Comparison of ENCODE assay signal across 8 mouse cellular contexts in genomic region chr8:84775105-84775591, GRCm38 (mm10). TPM values are rescaled to one million over a fixed set of nuclear protein-coding genes. Genes with fewer than 3 reads are reported as not detected.
DNase-seq lines count a peak whose midpoint lies in the region; ATAC-seq and TF ChIP-seq lines count a peak whose summit lies in the region.

No protein-coding gene starts in this region.

- intact Hi-C loops in left cerebral cortex, adult 2 months (cut with DNase I) = no loop called here
- intact Hi-C loops in left cerebral cortex, postnatal 10 days (cut with DNase I) = no loop called here
- intact Hi-C loops in gastrocnemius, postnatal 14 days (cut with DNase I; ENCODE audit: low total_unique reads) = no loop called here

- H3K4me2 ChIP-seq in limb, embryonic 14.5 days (replicated peaks; ENCODE audit: low read depth, low read length, severe bottlenecking) = peak overlapping the region; percentile 69

- H3K27ac ChIP-seq in left cerebral cortex, adult 2 months = peak overlapping the region; percentile 92
- peak overlapping the region; percentile 6 for H3K27ac ChIP-seq in brown adipose tissue, adult 24 weeks (replicated peaks; ENCODE audit: low read depth, low read length)
- H3K27ac ChIP-seq in limb, embryonic 14.5 days (replicated peaks; ENCODE audit: low read depth, low read length) = peak overlapping the region; percentile 91

- H3K4me3 ChIP-seq in left cerebral cortex, adult 2 months = peak overlapping the region; percentile 23; the same call in 1 of the 2 replicates
- peak overlapping the region; percentile 12; the same call in 1 of the 2 replicates for H3K4me3 ChIP-seq in brown adipose tissue, adult 24 weeks (ENCODE audit: insufficient read depth, low read depth, low read length)
- peak overlapping the region; percentile 19; the same call in 1 of the 2 replicates for H3K4me3 ChIP-seq in limb, embryonic 14.5 days (replicated peaks; ENCODE audit: low read length)

- TF ChIP-seq POLR2A in limb, embryonic 14.5 days (IDR thresholded peaks at IDR 0.05; ENCODE audit: borderline replicate concordance, extremely low read depth, insufficient read depth, insufficient read length) = no peak

- WGBS in limb, embryonic 14.5 days = 9% methylated on average over 13 of the region's 13 CpGs

- no peaks in the 10 kb centered on the region for H3K9me3 ChIP-seq in limb, embryonic 14.5 days (ENCODE audit: control insufficient read depth, low read length)

- peaks cover 23% of the 10 kb centered on the region for H3K36me3 ChIP-seq in limb, embryonic 14.5 days (ENCODE audit: control insufficient read depth, insufficient read depth, low read length)

- peaks cover 30% of the 10 kb centered on the region for H3K4me1 ChIP-seq in brown adipose tissue, adult 24 weeks (ENCODE audit: control insufficient read depth, insufficient read depth, insufficient read length, low read length)
- peaks cover 76% of the 10 kb centered on the region for H3K4me1 ChIP-seq in limb, embryonic 14.5 days (ENCODE audit: control insufficient read depth, insufficient read depth, low read length)

- peak overlapping the region; percentile 48 for H3K9ac ChIP-seq in limb, embryonic 14.5 days (ENCODE audit: low read depth, low read length, severe bottlenecking)

- DNase-seq in left cerebral cortex, adult 2 months (ENCODE audit: extremely low spot score in 1 of 2, low spot score in 2 of 2) = peak in 1 of 2 experiments; percentile 70
- DNase-seq in left cerebral cortex, postnatal 10 days (ENCODE audit: extremely low spot score in 1 of 2, low spot score in 2 of 2) = no peak
- DNase-seq in gastrocnemius, postnatal 14 days = peak; percentile 56
- DNase-seq in limb, embryonic 14.5 days (ENCODE audit: low spot score) = no peak
- peak; percentile 70 for DNase-seq in skeletal muscle tissue, adult 2 months (ENCODE audit: low read depth, low spot score)
- no peak for DNase-seq in yolk sac, embryonic 10.5 days (ENCODE audit: low spot score)

- no peak for TF ChIP-seq CTCF in left cerebral cortex, adult 2 months (IDR thresholded peaks at IDR 0.05)

- H3K27me3 ChIP-seq in limb, embryonic 14.5 days (ENCODE audit: control insufficient read depth, insufficient read depth, low read length) = peaks cover 6% of the 10 kb centered on the region; the same call in 1 of the 2 replicates

- no peak for ATAC-seq in limb, embryonic 14.5 days (ENCODE audit: low FRiP score, low read depth)
- no peak for ATAC-seq in inflammation-experienced regulatory T-cells, adult 6 months

RNA-seq across cellular contexts. Expression of gene Nfix, which starts 25.0 kb away (rescaled TPM):
- 100 to 1,000 TPM; 347 to 350 TPM for total RNA-seq in left cerebral cortex, adult 2 months (2021)
- 100 to 1,000 TPM; 397 to 441 TPM for total RNA-seq in left cerebral cortex, postnatal 10 days (2021)
- 74.6 and 78.4 TPM in 2 replicates for polyA plus RNA-seq in brown adipose tissue, adult 24 weeks (2012; ENCODE audit: insufficient read depth, insufficient read length, missing spikeins)
- total RNA-seq in gastrocnemius, postnatal 14 days (2021) = 100 to 1,000 TPM; 531 to 566 TPM
- 81.2 and 97.7 TPM in 2 replicates for polyA plus RNA-seq in limb, embryonic 14.5 days (2012; rRNA removed)
- polyA plus RNA-seq in limb, embryonic 14.5 days (2014; fragmentation: Nextera tagmentation; extraction: Ambion mirVana) = 100 and 108 TPM in 2 replicates
- 1 to 10 TPM in 2 of 3 experiments, under 1 TPM in 1; 0.92 to 6.3 (median 3.1) TPM for polyA plus RNA-seq in inflammation-experienced regulatory T-cells, adult 6 months (2017; shearing (Covaris generic))

RNA-seq across cellular contexts. Expression of gene Dand5, which starts 47.5 kb away (rescaled TPM):
- 10 to 100 TPM in 1 of 2 experiments, 1 to 10 TPM in 1; 9.7 to 11.1 TPM for total RNA-seq in left cerebral cortex, adult 2 months (2021)
- total RNA-seq in left cerebral cortex, postnatal 10 days (2021) = 1 to 10 TPM; 7.4 to 8.3 TPM
- 7.2 and 9.4 TPM in 2 replicates for polyA plus RNA-seq in brown adipose tissue, adult 24 weeks (2012; ENCODE audit: insufficient read depth, insufficient read length, missing spikeins)
- total RNA-seq in gastrocnemius, postnatal 14 days (2021) = 1 to 10 TPM; 6.0 to 7.2 TPM
- polyA plus RNA-seq in limb, embryonic 14.5 days (2012; rRNA removed) = 5.7 and 5.9 TPM in 2 replicates
- polyA plus RNA-seq in limb, embryonic 14.5 days (2014; fragmentation: Nextera tagmentation; extraction: Ambion mirVana) = 6.4 and 6.9 TPM in 2 replicates
- polyA plus RNA-seq in inflammation-experienced regulatory T-cells, adult 6 months (2017; shearing (Covaris generic)) = 1 to 10 TPM; 4.7 to 5.6 (median 5.4) TPM

RNA-seq across cellular contexts. Expression of gene G430095P16Rik, which starts 52.3 kb away (rescaled TPM):
- total RNA-seq in left cerebral cortex, adult 2 months (2021) = not detected
- total RNA-seq in left cerebral cortex, postnatal 10 days (2021) = under 1 TPM in 1 of 2 experiments, not detected in 1; 0.51 TPM
- 1.9 TPM in 1 of 2 replicates, not detected in the other for polyA plus RNA-seq in brown adipose tissue, adult 24 weeks (2012; ENCODE audit: insufficient read depth, insufficient read length, missing spikeins)
- total RNA-seq in gastrocnemius, postnatal 14 days (2021) = 1 to 10 TPM in 1 of 2 experiments, under 1 TPM in 1; 0.66 to 1.1 TPM
- 4.3 and 4.8 TPM in 2 replicates for polyA plus RNA-seq in limb, embryonic 14.5 days (2012; rRNA removed)
- polyA plus RNA-seq in limb, embryonic 14.5 days (2014; fragmentation: Nextera tagmentation; extraction: Ambion mirVana) = 5.7 and 6.0 TPM in 2 replicates
- 10 to 100 TPM; 11.7 to 25.0 (median 21.7) TPM for polyA plus RNA-seq in inflammation-experienced regulatory T-cells, adult 6 months (2017; shearing (Covaris generic))

RNA-seq across cellular contexts. Expression of gene Gadd45gip1, which starts 56.2 kb away (rescaled TPM):
- 10 to 100 TPM; 23.9 to 25.8 TPM for total RNA-seq in left cerebral cortex, adult 2 months (2021)
- total RNA-seq in left cerebral cortex, postnatal 10 days (2021) = 10 to 100 TPM; 20.6 to 21.3 TPM
- polyA plus RNA-seq in brown adipose tissue, adult 24 weeks (2012; ENCODE audit: insufficient read depth, insufficient read length, missing spikeins) = 32.2 and 37.2 TPM in 2 replicates
- total RNA-seq in gastrocnemius, postnatal 14 days (2021) = 10 to 100 TPM; 28.4 to 28.8 TPM
- polyA plus RNA-seq in limb, embryonic 14.5 days (2012; rRNA removed) = 39.8 and 45.6 TPM in 2 replicates
- 43.2 and 44.9 TPM in 2 replicates for polyA plus RNA-seq in limb, embryonic 14.5 days (2014; fragmentation: Nextera tagmentation; extraction: Ambion mirVana)
- 10 to 100 TPM; 14.6 to 16.7 (median 16.1) TPM for polyA plus RNA-seq in inflammation-experienced regulatory T-cells, adult 6 months (2017; shearing (Covaris generic))

Comparison
In these comparisons a context has a peak if more than half of its experiments do, and no peak if none do; other contexts are left out.
1. DNase-seq: peak in gastrocnemius, postnatal 14 days (single experiment) and skeletal muscle tissue, adult 2 months (single experiment); none in left cerebral cortex, postnatal 10 days (0 of 2), limb, embryonic 14.5 days (single experiment) and yolk sac, embryonic 10.5 days (single experiment).
2. H3K27ac ChIP-seq: peak in every context shown above with its lines; median percentile 92 in left cerebral cortex, adult 2 months; 91 in limb, embryonic 14.5 days; 6 in brown adipose tissue, adult 24 weeks.
3. Peak in every context shown above with its lines, with median percentiles within 50 percentile points of each other: H3K4me3 ChIP-seq.